Mouse (Mus musculus) CH12.LX (cell line): ENCODE results near the gene Pipox. TPM values are rescaled to one million over a fixed set of nuclear protein-coding genes. Genes with fewer than 3 reads are reported as not detected.

Source experiments
- DNase-seq: peaks from one replicate; pipeline ENCODE4 v3.0.0-alpha.2; 2013; ENCODE audit errors: extremely low read depth
- H3K27ac ChIP-seq: 2 replicates; pipeline ENCODE4 v1.5.1; 2012; ENCODE audit warnings: low read depth, mild to moderate bottlenecking, control low read depth, moderate library complexity; ENCODE audit not compliant: insufficient read depth
- H3K27me3 ChIP-seq: replicated peaks from 2 replicates; pipeline ENCODE3; 2012; ENCODE audit warnings: inconsistent platforms
- H3K36me3 ChIP-seq, 2 experiments: replicated peaks in 1 of 2; 2 replicates each; pipeline versions ENCODE3 to v1.6.1; 2012; ENCODE audit warnings: inconsistent platforms in 1 of 2, low read length in 1 of 2, mild to moderate bottlenecking in 1 of 2, mixed read lengths in 1 of 2, moderate library complexity in 1 of 2; ENCODE audit not compliant: control insufficient read depth in 1 of 2, insufficient read depth in 1 of 2
- H3K4me1 ChIP-seq, 2 experiments: 2 replicates each; pipeline ENCODE4 v1.6.1; 2012; ENCODE audit warnings: inconsistent platforms in 1 of 2, moderate library complexity in 1 of 2; ENCODE audit not compliant: insufficient read depth in 2 of 2, control insufficient read depth in 1 of 2
- H3K4me2 ChIP-seq: 2 replicates; pipeline ENCODE4 v1.6.1; 2012; ENCODE audit warnings: low read depth, mild to moderate bottlenecking, control low read depth; ENCODE audit not compliant: poor library complexity, insufficient read depth, severe bottlenecking
- H3K4me3 ChIP-seq, 3 experiments: fragments of 150-350 bp in 1 of 3; sonication (generic) in 1 of 3; replicated peaks in 1 of 3; 2 replicates each; pipeline versions ENCODE3 to v1.5.1; 2011 to 2012; ENCODE audit warnings: low read depth in 2 of 3, low read length in 2 of 3, mild to moderate bottlenecking in 2 of 3, moderate library complexity in 2 of 3, control low read depth in 1 of 3, improper control_type of control experiment in 1 of 3, inconsistent platforms in 1 of 3, mixed read lengths in 1 of 3; ENCODE audit not compliant: poor library complexity in 1 of 3
- H3K79me2 ChIP-seq: replicated peaks from 2 replicates; pipeline ENCODE4 v1.6.1; 2012; ENCODE audit warnings: mild to moderate bottlenecking, moderate library complexity; ENCODE audit not compliant: control insufficient read depth, poor library complexity, insufficient read depth, severe bottlenecking; ENCODE audit errors: extremely low read depth
- H3K9ac ChIP-seq: 2 replicates; pipeline ENCODE4 v1.6.1; 2012; ENCODE audit warnings: low read depth, mild to moderate bottlenecking, control low read depth, moderate library complexity; ENCODE audit not compliant: insufficient read depth
- H3K9me3 ChIP-seq: replicated peaks from 2 replicates; pipeline ENCODE3; 2012; ENCODE audit warnings: low read length, inconsistent platforms, mixed read lengths
- CHD2 ChIP-seq: IDR thresholded peaks from 2 replicates; pipeline ENCODE4 v1.6.1; 2011; ENCODE audit warnings: low read length, improper control_type of control experiment
- ELF1 ChIP-seq: IDR thresholded peaks from 2 replicates; pipeline ENCODE4 v1.6.1; 2014; ENCODE audit warnings: low read depth, mild to moderate bottlenecking, inconsistent platforms, low read length, improper control_type of control experiment
- ETS1 ChIP-seq: conservative IDR thresholded peaks from 2 replicates; pipeline ENCODE4 v1.6.1; 2012; ENCODE audit warnings: low read depth, mild to moderate bottlenecking, inconsistent platforms, low read length, improper control_type of control experiment, moderate library complexity
- GABPA ChIP-seq: IDR thresholded peaks from 2 replicates; pipeline ENCODE4 v1.6.1; 2012; ENCODE audit warnings: low read depth, low read length, improper control_type of control experiment, inconsistent platforms; ENCODE audit not compliant: insufficient replicate concordance
- HCFC1 ChIP-seq: IDR thresholded peaks from 2 replicates; pipeline ENCODE4 v1.6.1; 2012; ENCODE audit warnings: low read depth, mild to moderate bottlenecking, inconsistent platforms, low read length, improper control_type of control experiment
- IRF4 ChIP-seq: IDR thresholded peaks from 2 replicates; pipeline ENCODE4 v1.6.1; 2014; ENCODE audit warnings: low read depth, mild to moderate bottlenecking, inconsistent platforms, low read length, improper control_type of control experiment
- JUND ChIP-seq: conservative IDR thresholded peaks from 2 replicates; pipeline ENCODE4 v1.6.1; 2011; ENCODE audit warnings: low read depth, low read length, improper control_type of control experiment
- KAT2A ChIP-seq: IDR thresholded peaks from 2 replicates; pipeline ENCODE4 v1.6.1; 2012; ENCODE audit warnings: low read length, improper control_type of control experiment, inconsistent platforms; ENCODE audit not compliant: insufficient replicate concordance
- MAFK ChIP-seq: IDR thresholded peaks from 2 replicates; pipeline ENCODE4 v1.6.1; 2011; ENCODE audit warnings: low read length, improper control_type of control experiment; ENCODE audit not compliant: insufficient replicate concordance
- MAX ChIP-seq: IDR thresholded peaks from 2 replicates; pipeline ENCODE4 v1.6.1; 2011; ENCODE audit warnings: low read length, improper control_type of control experiment
- MAZ ChIP-seq: IDR thresholded peaks from 2 replicates; pipeline ENCODE4 v1.6.1; 2012; ENCODE audit warnings: low read depth, mild to moderate bottlenecking, inconsistent platforms, low read length, improper control_type of control experiment, moderate library complexity
- MXI1 ChIP-seq: IDR thresholded peaks from 2 replicates; pipeline ENCODE4 v1.6.1; 2011; ENCODE audit warnings: mild to moderate bottlenecking, low read depth, low read length, improper control_type of control experiment
- NELFE ChIP-seq: IDR thresholded peaks from 2 replicates; pipeline ENCODE4 v1.6.1; 2011; ENCODE audit warnings: low read depth, low read length, improper control_type of control experiment
- NRF1 ChIP-seq: IDR thresholded peaks from 2 replicates; pipeline ENCODE4 v1.6.1; 2014; ENCODE audit warnings: low read depth, mild to moderate bottlenecking, inconsistent platforms, low read length, improper control_type of control experiment, moderate library complexity
- PAX5 ChIP-seq: IDR thresholded peaks from 2 replicates; pipeline ENCODE4 v1.6.1; 2012; ENCODE audit warnings: low read length, inconsistent platforms, mixed read lengths
- POLR2A ChIP-seq: IDR thresholded peaks from 2 replicates; pipeline ENCODE4 v1.6.1; 2011; ENCODE audit warnings: low read depth, mild to moderate bottlenecking, improper control_type of control experiment, low read length
- POLR2AphosphoS2 ChIP-seq: IDR thresholded peaks from 2 replicates; pipeline ENCODE4 v1.6.1; 2011; ENCODE audit warnings: low read depth, low read length, improper control_type of control experiment
- SIN3A ChIP-seq: IDR thresholded peaks from 2 replicates; pipeline ENCODE4 v1.6.1; 2012; ENCODE audit warnings: low read length, improper control_type of control experiment, inconsistent platforms
- TCF12 ChIP-seq: IDR thresholded peaks from 2 replicates; pipeline ENCODE4 v1.6.1; 2014; ENCODE audit warnings: low read depth, mild to moderate bottlenecking, inconsistent platforms, low read length, improper control_type of control experiment
- USF1 ChIP-seq: IDR thresholded peaks from 2 replicates; pipeline ENCODE4 v1.6.1; 2014; ENCODE audit warnings: low read depth, mild to moderate bottlenecking, inconsistent platforms, low read length, improper control_type of control experiment
- ZMIZ1 ChIP-seq: IDR thresholded peaks from 2 replicates; pipeline ENCODE4 v1.6.1; 2012; ENCODE audit warnings: low read depth, mild to moderate bottlenecking, inconsistent platforms, low read length, improper control_type of control experiment
- dilution Hi-C: fragments of 300-500 bp; cut with MboI; formaldehyde crosslinking; loops from 2 replicates; pipeline ENCODE4 v1.14.3; 2020; ENCODE audit warnings: low sequenced_read_pairs; ENCODE audit not compliant: extremely low pct_unique_long_range_greater_than_20kb, extremely low pct_ligation_motif_present
- in situ Hi-C: fragments of 300-500 bp; cut with MboI; formaldehyde crosslinking; loops from 3 replicates; pipeline ENCODE4 v1.14.3; 2019; ENCODE audit warnings: low sequenced_read_pairs, low pct_ligation_motif_present, low pct_unique_long_range_greater_than_20kb, mixed read lengths
- polyA plus RNA-seq: library from polyadenylated mRNA; unstranded; fragments of >175 nt; gene quantifications from 2 replicates; pipeline ENCODE4 v1.2.1, GENCODE M21; 2012; ENCODE audit warnings: low read depth; ENCODE audit not compliant: insufficient read length
- total RNA-seq, 2 experiments: library from RNA; depleted of rRNA; stranded (reverse); fragments of 300-350 nt in 1 of 2; fragments of >200 nt in 1 of 2; gene quantifications; 2 replicates each; pipeline ENCODE4 v1.2.3; 2012 to 2014

The Pipox gene
- total and polyA plus RNA-seq, 3 experiments, result 0.13 to 0.36 (median 0.21) TPM

- H3K4me3 ChIP-seq, result no peak overlapping the region
- H3K79me2 ChIP-seq, result no peaks in the 10 kb centered on the region
- no peak overlapping the region for H3K9ac ChIP-seq
- dilution Hi-C loops (no loop called here), in situ Hi-C loops (loop anchor here (5.0 kb wide), 1 partner anchor 36 kb away; no protein-coding TSS in a partner anchor)
- peaks cover 15 to 71% of the 10 kb centered on the region in 2 experiments for H3K4me1 ChIP-seq
- H3K4me2 ChIP-seq, result no peak overlapping the region
- no peak for TF ChIP-seq TCF12
- TF ChIP-seq HCFC1, result no peak
- no peak for TF ChIP-seq NRF1
- TF ChIP-seq MAFK, result no peak
- TF ChIP-seq SIN3A, result no peak
- no peak for TF ChIP-seq MAZ
- no peak for TF ChIP-seq USF1
- TF ChIP-seq POLR2A, result no peak
- no peak for TF ChIP-seq IRF4
- no peak for TF ChIP-seq MAX
- H3K27ac ChIP-seq, result no peak overlapping the region
- H3K9me3 ChIP-seq, result no peaks in the 10 kb centered on the region
- no peak for DNase-seq
- peaks cover 7 to 38% of the 10 kb centered on the region in 2 experiments for H3K36me3 ChIP-seq
- H3K27me3 ChIP-seq, result no peaks in the 10 kb centered on the region
Observed at GRCm38 (mm10) chr11:77862887-77863286, 31.0 kb downstream of the Pipox start.

- no peak overlapping the region for H3K27ac ChIP-seq
- in situ Hi-C loops, result loop anchor here (5.0 kb wide), 1 partner anchor 34 kb away; no protein-coding TSS in a partner anchor
- H3K79me2 ChIP-seq, result no peaks in the 10 kb centered on the region
- no peak overlapping the region for H3K4me3 ChIP-seq
- H3K36me3 ChIP-seq, result peaks cover 7 to 58% of the 10 kb centered on the region in 2 experiments
- H3K9me3 ChIP-seq, result no peaks in the 10 kb centered on the region
- no peak overlapping the region for H3K4me2 ChIP-seq
- dilution Hi-C loops, result no loop called here
- no peak overlapping the region for H3K9ac ChIP-seq
- H3K27me3 ChIP-seq, result no peaks in the 10 kb centered on the region
- H3K4me1 ChIP-seq, result peaks cover 15 to 53% of the 10 kb centered on the region in 2 experiments
- DNase-seq, result no peak
- TF ChIP-seq MAX, result no peak
- no peak for TF ChIP-seq MXI1
- TF ChIP-seq ETS1, result no peak
- no peak for TF ChIP-seq ELF1
- TF ChIP-seq POLR2AphosphoS2, result no peak
- TF ChIP-seq IRF4, result no peak
- TF ChIP-seq CHD2, result no peak
- no peak for TF ChIP-seq ZMIZ1
- TF ChIP-seq JUND, result no peak
- no peak for TF ChIP-seq GABPA
- TF ChIP-seq PAX5, result no peak
- no peak for TF ChIP-seq HCFC1
- no peak for TF ChIP-seq POLR2A
- TF ChIP-seq TCF12, result no peak
- no peak for TF ChIP-seq KAT2A
- TF ChIP-seq NELFE, result no peak
- no peak for TF ChIP-seq MAZ
Observed at GRCm38 (mm10) chr11:77860947-77861346, 32.9 kb downstream of the Pipox start.
